21 mouse cellular contexts compared by ENCODE assay signal in the genomic region with DNA sequence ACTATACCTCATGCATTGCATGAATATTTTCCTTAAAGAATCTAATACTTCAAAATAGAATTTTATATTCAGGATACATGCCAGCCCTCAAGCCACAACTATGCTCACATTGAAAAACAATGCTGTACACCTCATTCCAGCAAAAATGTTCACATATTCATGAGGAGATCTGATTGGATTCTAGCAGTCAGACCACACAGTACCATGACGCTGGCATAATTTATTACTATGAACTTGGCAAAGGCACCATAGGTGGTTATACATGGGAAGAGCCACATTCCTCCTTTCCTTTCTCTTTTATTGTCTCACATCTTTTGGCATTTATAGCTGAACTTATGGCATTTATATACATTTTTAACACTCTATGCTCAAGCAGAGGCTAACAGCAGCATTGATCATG.
"Had no signal": no experiment of that assay in that cellular context is flagged by ENCODE, and none has a peak within 500 bp of the region (broad histone marks: within the 10 kb centered on the region; RNA-seq: fewer than 3 reads in every experiment).

No protein-coding gene starts in this region.

- H3K27ac ChIP-seq: kidney, postnatal 0 days; layer of hippocampus, adult 2 months; limb, embryonic 12.5 days; liver, embryonic 12.5 days; liver, embryonic 15.5 days; lung, embryonic 15.5 days; midbrain, embryonic 12.5 days; midbrain, embryonic 15.5 days; neural tube, embryonic 13.5 days; stomach, embryonic 15.5 days had no signal

- DNase-seq: kidney, adult 2 months; kidney, postnatal 25 days; layer of hippocampus, adult 9-11 months; liver; lung, adult 18-20 months; lung, postnatal 10 days; lung, postnatal 36 days; retina, postnatal 1 day; right cerebral cortex, postnatal 25 days; spleen, adult 18-20 months; thymus, postnatal 25 days had no signal

- H3K4me3 ChIP-seq: layer of hippocampus, adult 2 months; limb, embryonic 12.5 days; liver, embryonic 12.5 days; liver, embryonic 15.5 days; lung, embryonic 15.5 days; midbrain, embryonic 12.5 days; midbrain, embryonic 15.5 days; neural tube, embryonic 13.5 days; stomach, embryonic 15.5 days had no signal

- H3K4me1 ChIP-seq: limb, embryonic 12.5 days; liver, embryonic 12.5 days; liver, embryonic 15.5 days; lung, embryonic 15.5 days; midbrain, embryonic 12.5 days; midbrain, embryonic 15.5 days; neural tube, embryonic 13.5 days; stomach, embryonic 15.5 days had no signal
